ENCODE assay signal across 9 mouse cellular contexts in the genomic region with DNA sequence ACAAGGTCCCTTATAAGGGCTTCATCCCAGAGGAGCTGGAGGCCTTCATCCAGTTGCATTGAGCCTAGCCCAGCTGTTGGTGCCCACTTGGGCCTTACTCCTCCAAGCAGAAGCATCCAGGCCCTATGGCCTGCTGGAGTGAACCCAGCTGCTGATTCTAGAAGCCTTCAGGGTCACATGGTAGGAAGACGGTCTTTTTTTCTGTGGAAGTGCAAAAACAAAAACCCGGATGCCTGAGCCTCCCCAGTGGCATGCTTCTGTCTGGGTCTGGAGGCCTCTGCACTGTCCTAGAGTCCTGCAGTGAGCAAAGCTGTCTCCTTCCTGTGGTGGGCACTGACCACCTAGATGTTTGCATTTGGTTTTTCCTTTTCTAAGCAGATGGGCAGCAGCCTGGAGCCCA. TPM values are rescaled to one million over a fixed set of nuclear protein-coding genes. Genes with fewer than 3 reads are reported as not detected.
DNase-seq lines count a peak whose midpoint lies in the region; ATAC-seq and TF ChIP-seq lines count a peak whose summit lies in the region.
"Not testable (repeated sequence)": the region's sequence is repeated elsewhere in the genome, so short reads cannot be mapped to it uniquely, and the experiment has no call there.
"Had no signal": no experiment of that assay in that cellular context is flagged by ENCODE, and none has a peak within 500 bp of the region (broad histone marks: within the 10 kb centered on the region; RNA-seq: fewer than 3 reads in every experiment).

No protein-coding gene starts in this region.

- H3K27me3 ChIP-seq in E14TG2a.4 (ENCODE audit: insufficient read depth, low read length); embryonic facial prominence, embryonic 14.5 days (replicated peaks; ENCODE audit: control insufficient read depth, insufficient read depth, low read length); heart, embryonic 12.5 days (replicated peaks); hindbrain, embryonic 14.5 days (ENCODE audit: control insufficient read depth, insufficient read depth, low read length); kidney, postnatal 0 days (ENCODE audit: insufficient read depth, low read length); liver, embryonic 13.5 days; midbrain, embryonic 11.5 days (ENCODE audit: control insufficient read depth, insufficient read depth, low read length): not testable (repeated sequence)

- DNase-seq in embryonic facial prominence, embryonic 14.5 days (ENCODE audit: low spot score); hindbrain, embryonic 14.5 days (ENCODE audit: low spot score); kidney, postnatal 0 days (ENCODE audit: low spot score); liver, embryonic 13.5 days: not testable (repeated sequence)
- peak; percentile 33 for DNase-seq in midbrain, embryonic 11.5 days (ENCODE audit: low spot score, missing footprints)

- H3K4me1 ChIP-seq in E14TG2a.4 (replicated peaks; ENCODE audit: low read depth, low read length) = peaks cover 72% of the 10 kb centered on the region
- H3K4me1 ChIP-seq in embryonic facial prominence, embryonic 14.5 days (ENCODE audit: control insufficient read depth, insufficient read depth, low read length); midbrain, embryonic 11.5 days (ENCODE audit: control insufficient read depth, insufficient read depth, low read length): not testable (repeated sequence)
- peaks cover 62% of the 10 kb centered on the region for H3K4me1 ChIP-seq in heart, embryonic 12.5 days (replicated peaks)
- H3K4me1 ChIP-seq in hindbrain, embryonic 14.5 days (replicated peaks; ENCODE audit: control insufficient read depth, insufficient read depth, low read length) = peaks cover 33% of the 10 kb centered on the region
- H3K4me1 ChIP-seq in kidney, postnatal 0 days (replicated peaks; ENCODE audit: insufficient read depth, low read length) = peaks cover 17% of the 10 kb centered on the region; the same call in 1 of the 2 replicates
- peaks cover 67% of the 10 kb centered on the region for H3K4me1 ChIP-seq in liver, embryonic 13.5 days (replicated peaks)
- H3K4me1 ChIP-seq in olfactory bulb, adult 2 months (ENCODE audit: control insufficient read depth, insufficient read depth, low read length) = peaks cover 54% of the 10 kb centered on the region

- 60% methylated on average over 2 of the region's 2 CpGs for WGBS in embryonic facial prominence, embryonic 14.5 days
- 75% methylated on average over 2 of the region's 2 CpGs for WGBS in heart, embryonic 12.5 days
- 73% methylated on average over 2 of the region's 2 CpGs for WGBS in hindbrain, embryonic 14.5 days
- 49% methylated on average over 2 of the region's 2 CpGs for WGBS in kidney, postnatal 0 days
- 56% methylated on average over 2 of the region's 2 CpGs for WGBS in liver, embryonic 13.5 days (ENCODE audit: insufficient replicate concordance)
- WGBS in midbrain, embryonic 11.5 days = 96% methylated on average over 2 of the region's 2 CpGs
- 38% methylated on average over 2 of the region's 2 CpGs for WGBS in olfactory bulb, adult 2 months

- H3K9ac ChIP-seq in embryonic facial prominence, embryonic 14.5 days (ENCODE audit: low read depth, low read length); hindbrain, embryonic 14.5 days; midbrain, embryonic 11.5 days (ENCODE audit: low read length): not testable (repeated sequence)
- H3K9ac ChIP-seq in heart, embryonic 12.5 days = peak overlapping the region; percentile 23
- peak overlapping the region; percentile 35; the same call in 1 of the 2 replicates for H3K9ac ChIP-seq in kidney, postnatal 0 days (ENCODE audit: low read depth, low read length)
- 0 out of 2 replicates have a peak overlapping the region, but pooled peaks have one; percentile 42 for H3K9ac ChIP-seq in liver, embryonic 13.5 days

- peak overlapping the region; percentile 92 for H3K4me3 ChIP-seq in E14TG2a.4 (replicated peaks; ENCODE audit: low read length)
- H3K4me3 ChIP-seq in embryonic facial prominence, embryonic 14.5 days (ENCODE audit: low read depth, low read length); hindbrain, embryonic 14.5 days (replicated peaks; ENCODE audit: low read length); kidney, postnatal 0 days (replicated peaks; ENCODE audit: low read depth, low read length); midbrain, embryonic 11.5 days (ENCODE audit: low read depth, low read length): not testable (repeated sequence)
- H3K4me3 ChIP-seq in heart, embryonic 12.5 days = peak overlapping the region; percentile 11; the same call in 1 of the 2 replicates
- peak overlapping the region; percentile 78 for H3K4me3 ChIP-seq in liver, embryonic 13.5 days (replicated peaks)
- peak overlapping the region; percentile 62; the same call in 1 of the 2 replicates for H3K4me3 ChIP-seq in olfactory bulb, adult 2 months (ENCODE audit: insufficient read depth, low read depth, low read length)

- H3K36me3 ChIP-seq in E14TG2a.4 (ENCODE audit: insufficient read depth, low read length) = peaks cover 60% of the 10 kb centered on the region
- peaks cover 49% of the 10 kb centered on the region for H3K36me3 ChIP-seq in embryonic facial prominence, embryonic 14.5 days (ENCODE audit: control insufficient read depth, insufficient read depth, low read length)
- H3K36me3 ChIP-seq in heart, embryonic 12.5 days = peaks cover 48% of the 10 kb centered on the region
- H3K36me3 ChIP-seq in hindbrain, embryonic 14.5 days (replicated peaks; ENCODE audit: control insufficient read depth, insufficient read depth) = peaks cover 54% of the 10 kb centered on the region
- H3K36me3 ChIP-seq in kidney, postnatal 0 days (ENCODE audit: insufficient read depth, low read length) = peaks cover 31% of the 10 kb centered on the region; the same call in 1 of the 2 replicates
- peaks cover 53% of the 10 kb centered on the region for H3K36me3 ChIP-seq in liver, embryonic 13.5 days
- not testable (repeated sequence) for H3K36me3 ChIP-seq in midbrain, embryonic 11.5 days (ENCODE audit: control insufficient read depth, insufficient read depth, low read length)

- not testable (repeated sequence) for H3K27ac ChIP-seq in embryonic facial prominence, embryonic 14.5 days (replicated peaks; ENCODE audit: low read depth, low read length); heart, embryonic 12.5 days (ENCODE audit: poor library complexity, severe bottlenecking); hindbrain, embryonic 14.5 days; kidney, postnatal 0 days; liver, embryonic 13.5 days; midbrain, embryonic 11.5 days (ENCODE audit: low read depth, low read length); olfactory bulb, adult 2 months (ENCODE audit: insufficient read depth, low read depth, low read length)

- ATAC-seq in embryonic facial prominence, embryonic 14.5 days (ENCODE audit: low read depth); heart, embryonic 12.5 days (ENCODE audit: insufficient number of reproducible peaks, low FRiP score); hindbrain, embryonic 14.5 days (ENCODE audit: low FRiP score); kidney, postnatal 0 days (replicated peaks; ENCODE audit: low FRiP score, low read depth); liver, embryonic 13.5 days (ENCODE audit: low read depth); midbrain, embryonic 11.5 days (ENCODE audit: low FRiP score): not testable (repeated sequence)

- not testable (repeated sequence) for TF ChIP-seq CTCF in E14TG2a.4 (conservative IDR thresholded peaks at IDR 0.05; ENCODE audit: low read length); kidney, postnatal 0 days (IDR thresholded peaks at IDR 0.05; ENCODE audit: low read depth); olfactory bulb, adult 2 months (IDR thresholded peaks at IDR 0.05; ENCODE audit: insufficient read depth, low read depth, low read length)

- not testable (repeated sequence) for H3K9me3 ChIP-seq in E14TG2a.4 (ENCODE audit: low read length); embryonic facial prominence, embryonic 14.5 days (ENCODE audit: control insufficient read depth, low read length); heart, embryonic 12.5 days (replicated peaks); hindbrain, embryonic 14.5 days (ENCODE audit: control insufficient read depth, low read length); kidney, postnatal 0 days (replicated peaks; ENCODE audit: low read length); liver, embryonic 13.5 days (replicated peaks); midbrain, embryonic 11.5 days (ENCODE audit: control insufficient read depth, low read length)

- H3K4me2 ChIP-seq in embryonic facial prominence, embryonic 14.5 days (ENCODE audit: low read depth, low read length) = 0 out of 2 replicates have a peak overlapping the region, but pooled peaks have one; percentile 18
- peak overlapping the region; percentile 99 for H3K4me2 ChIP-seq in heart, embryonic 12.5 days
- H3K4me2 ChIP-seq in hindbrain, embryonic 14.5 days (replicated peaks) = peak overlapping the region; percentile 21
- H3K4me2 ChIP-seq in kidney, postnatal 0 days (ENCODE audit: low read length); midbrain, embryonic 11.5 days: not testable (repeated sequence)
- peak overlapping the region; percentile 98 for H3K4me2 ChIP-seq in liver, embryonic 13.5 days

- TF ChIP-seq POLR2A in olfactory bulb, adult 2 months (IDR thresholded peaks at IDR 0.05; ENCODE audit: insufficient read depth, low read depth, low read length) = not testable (repeated sequence)

RNA-seq across cellular contexts. Expression of gene Fem1a, which starts 2.2 kb away (rescaled TPM):
- 19.6 and 20.5 TPM in 2 replicates for polyA plus RNA-seq in embryonic facial prominence, embryonic 14.5 days (2014; fragmentation: Nextera tagmentation; extraction: Ambion mirVana)
- 19.5 and 19.9 TPM in 2 replicates for polyA plus RNA-seq in heart, embryonic 12.5 days (2016; fragmentation: Nextera tagmentation; extraction: Ambion mirVana)
- 21.0 and 21.8 TPM in 2 replicates for polyA plus RNA-seq in hindbrain, embryonic 14.5 days (2014; fragmentation: Nextera tagmentation; extraction: Ambion mirVana)
- polyA plus RNA-seq in kidney, postnatal 0 days (2015; fragmentation: Nextera tagmentation; extraction: Ambion mirVana) = 11.7 TPM in 2 replicates
- polyA plus RNA-seq in liver, embryonic 13.5 days (2015; fragmentation: Nextera tagmentation; extraction: Ambion mirVana) = 6.1 and 7.1 TPM in 2 replicates
- polyA plus RNA-seq in midbrain, embryonic 11.5 days (2014; fragmentation: Nextera tagmentation; extraction: Ambion mirVana) = 12.6 and 12.7 TPM in 2 replicates
- polyA plus RNA-seq in olfactory bulb, adult 2 months (2012; ENCODE audit: insufficient read depth, insufficient read length, low replicate concordance, missing spikeins) = not detected in 2 replicates

RNA-seq across cellular contexts. Expression of gene Ticam1, which starts 17.8 kb away (rescaled TPM):
- 6.9 and 8.1 TPM in 2 replicates for polyA plus RNA-seq in embryonic facial prominence, embryonic 14.5 days (2014; fragmentation: Nextera tagmentation; extraction: Ambion mirVana)
- polyA plus RNA-seq in heart, embryonic 12.5 days (2016; fragmentation: Nextera tagmentation; extraction: Ambion mirVana) = 8.6 and 9.5 TPM in 2 replicates
- polyA plus RNA-seq in hindbrain, embryonic 14.5 days (2014; fragmentation: Nextera tagmentation; extraction: Ambion mirVana) = 1.4 and 1.5 TPM in 2 replicates
- 6.9 and 7.7 TPM in 2 replicates for polyA plus RNA-seq in kidney, postnatal 0 days (2015; fragmentation: Nextera tagmentation; extraction: Ambion mirVana)
- 2.3 and 2.7 TPM in 2 replicates for polyA plus RNA-seq in liver, embryonic 13.5 days (2015; fragmentation: Nextera tagmentation; extraction: Ambion mirVana)
- polyA plus RNA-seq in midbrain, embryonic 11.5 days (2014; fragmentation: Nextera tagmentation; extraction: Ambion mirVana) = 1.7 and 2.6 TPM in 2 replicates
- polyA plus RNA-seq in olfactory bulb, adult 2 months (2012; ENCODE audit: insufficient read depth, insufficient read length, low replicate concordance, missing spikeins) = not detected in 2 replicates

RNA-seq across cellular contexts. Expression of gene Plin3, which starts 33.9 kb away (rescaled TPM):
- polyA plus RNA-seq in embryonic facial prominence, embryonic 14.5 days (2014; fragmentation: Nextera tagmentation; extraction: Ambion mirVana) = 76.9 and 88.4 TPM in 2 replicates
- 59.1 and 60.0 TPM in 2 replicates for polyA plus RNA-seq in heart, embryonic 12.5 days (2016; fragmentation: Nextera tagmentation; extraction: Ambion mirVana)
- polyA plus RNA-seq in hindbrain, embryonic 14.5 days (2014; fragmentation: Nextera tagmentation; extraction: Ambion mirVana) = 13.9 and 16.4 TPM in 2 replicates
- polyA plus RNA-seq in kidney, postnatal 0 days (2015; fragmentation: Nextera tagmentation; extraction: Ambion mirVana) = 69.6 and 75.2 TPM in 2 replicates
- polyA plus RNA-seq in liver, embryonic 13.5 days (2015; fragmentation: Nextera tagmentation; extraction: Ambion mirVana) = 24.9 and 27.1 TPM in 2 replicates
- polyA plus RNA-seq in midbrain, embryonic 11.5 days (2014; fragmentation: Nextera tagmentation; extraction: Ambion mirVana) = 27.5 and 34.0 TPM in 2 replicates
- not detected in 2 replicates for polyA plus RNA-seq in olfactory bulb, adult 2 months (2012; ENCODE audit: insufficient read depth, insufficient read length, low replicate concordance, missing spikeins)

RNA-seq across cellular contexts. Expression of gene Dpp9, which starts 40.1 kb away (rescaled TPM):
- polyA plus RNA-seq in embryonic facial prominence, embryonic 14.5 days (2014; fragmentation: Nextera tagmentation; extraction: Ambion mirVana) = 32.5 and 37.1 TPM in 2 replicates
- 27.8 and 28.4 TPM in 2 replicates for polyA plus RNA-seq in heart, embryonic 12.5 days (2016; fragmentation: Nextera tagmentation; extraction: Ambion mirVana)
- polyA plus RNA-seq in hindbrain, embryonic 14.5 days (2014; fragmentation: Nextera tagmentation; extraction: Ambion mirVana) = 23.4 and 26.2 TPM in 2 replicates
- polyA plus RNA-seq in kidney, postnatal 0 days (2015; fragmentation: Nextera tagmentation; extraction: Ambion mirVana) = 22.1 and 25.2 TPM in 2 replicates
- polyA plus RNA-seq in liver, embryonic 13.5 days (2015; fragmentation: Nextera tagmentation; extraction: Ambion mirVana) = 19.6 and 23.0 TPM in 2 replicates
- polyA plus RNA-seq in midbrain, embryonic 11.5 days (2014; fragmentation: Nextera tagmentation; extraction: Ambion mirVana) = 29.5 and 33.8 TPM in 2 replicates
- not detected in 2 replicates for polyA plus RNA-seq in olfactory bulb, adult 2 months (2012; ENCODE audit: insufficient read depth, insufficient read length, low replicate concordance, missing spikeins)

RNA-seq across cellular contexts. Expression of gene Arrdc5, which starts 41.3 kb away (rescaled TPM):
- polyA plus RNA-seq in embryonic facial prominence, embryonic 14.5 days (2014; fragmentation: Nextera tagmentation; extraction: Ambion mirVana) = not detected in 2 replicates
- polyA plus RNA-seq in heart, embryonic 12.5 days (2016; fragmentation: Nextera tagmentation; extraction: Ambion mirVana) = not detected in 2 replicates
- polyA plus RNA-seq in hindbrain, embryonic 14.5 days (2014; fragmentation: Nextera tagmentation; extraction: Ambion mirVana) = not detected in 2 replicates
- polyA plus RNA-seq in kidney, postnatal 0 days (2015; fragmentation: Nextera tagmentation; extraction: Ambion mirVana) = not detected in 2 replicates
- polyA plus RNA-seq in liver, embryonic 13.5 days (2015; fragmentation: Nextera tagmentation; extraction: Ambion mirVana) = not detected in 2 replicates
- not detected in 2 replicates for polyA plus RNA-seq in midbrain, embryonic 11.5 days (2014; fragmentation: Nextera tagmentation; extraction: Ambion mirVana)
- not detected in 2 replicates for polyA plus RNA-seq in olfactory bulb, adult 2 months (2012; ENCODE audit: insufficient read depth, insufficient read length, low replicate concordance, missing spikeins)
- polyA plus RNA-seq: limb, embryonic 14.5 days had no signal
